Mouse (Mus musculus) urinary bladder, postnatal 25 days (tissue): ENCODE measurements around the gene Kalrn.

ENCODE experiments used
- DNase-seq: peaks from one replicate; pipeline ENCODE4 v3.0.0; 2022; ENCODE audit warnings: low spot score

Kalrn gene

GRCm38 (mm10) chr16:33935407-33935785 lies 637.9 kb downstream of the Kalrn start:
- DNase-seq, result no peak

DNA sequence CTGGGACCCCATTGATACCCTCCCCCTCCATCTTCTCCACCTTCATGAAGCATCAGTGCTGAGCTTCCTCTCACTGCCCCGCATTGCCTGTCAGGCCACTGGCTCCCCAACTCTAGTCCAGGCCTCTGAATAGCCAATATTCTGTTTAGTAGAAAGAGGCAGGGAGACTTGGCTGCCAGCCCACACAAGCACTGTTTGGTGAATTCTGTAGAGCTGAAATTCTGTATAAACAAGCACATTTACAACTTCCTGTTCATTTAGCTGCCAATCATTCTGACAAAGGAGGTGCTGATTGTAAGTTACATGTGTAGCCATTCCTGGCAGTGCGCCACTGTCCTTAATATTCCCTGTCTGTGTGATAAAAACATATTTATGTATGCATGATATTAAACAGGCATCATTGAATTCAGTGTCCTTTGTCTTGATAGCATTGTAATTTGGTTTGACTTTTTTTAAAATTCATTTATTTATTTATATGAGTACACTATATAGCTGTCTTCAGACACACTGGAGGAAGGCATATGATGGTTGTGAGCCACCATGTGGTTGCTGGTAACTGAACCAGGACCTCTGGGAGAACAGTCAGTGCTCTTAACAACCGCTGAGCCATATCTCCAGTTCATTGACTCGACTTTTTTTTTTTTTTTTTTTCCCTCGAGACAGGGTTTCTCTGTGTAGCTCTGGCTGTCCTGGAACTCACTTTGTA lies 638.5 kb downstream of the Kalrn start:
- DNase-seq, result no peak

- no peak for DNase-seq
These were observed 639.9 kb downstream of the Kalrn start for GRCm38 (mm10) chr16:33933411-33933810.

DNA sequence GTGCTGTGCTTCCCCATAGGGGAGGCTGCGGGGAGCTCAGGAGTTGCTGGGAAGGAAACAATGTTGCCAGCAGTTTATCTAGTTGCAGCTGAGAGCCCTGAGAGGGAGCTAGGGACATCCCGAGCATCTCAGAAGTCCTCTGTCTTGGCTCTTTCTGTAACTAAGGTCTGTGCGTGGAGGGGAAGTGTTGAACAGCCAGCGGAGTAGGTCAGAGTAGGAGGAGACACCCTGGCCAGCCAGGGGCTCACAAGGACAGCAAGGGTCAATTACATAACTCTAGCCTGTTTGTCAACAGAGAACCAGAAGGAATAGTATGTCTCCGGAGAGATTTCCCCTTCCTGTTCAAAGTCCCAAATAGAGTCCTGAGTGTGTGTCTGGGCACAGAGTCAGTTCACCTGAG lies 641.2 kb downstream of the Kalrn start:
- DNase-seq, result no peak

- no peak for DNase-seq
These were observed 641.6 kb downstream of the Kalrn start for GRCm38 (mm10) chr16:33931682-33932081.

GRCm38 (mm10) chr16:33930785-33931184 lies 642.5 kb downstream of the Kalrn start:
- DNase-seq, result no peak

- no peak for DNase-seq
These were observed 644.4 kb downstream of the Kalrn start for GRCm38 (mm10) chr16:33928788-33929462.

- DNase-seq, result no peak
These were observed 646.0 kb downstream of the Kalrn start for GRCm38 (mm10) chr16:33927263-33927824.

DNA sequence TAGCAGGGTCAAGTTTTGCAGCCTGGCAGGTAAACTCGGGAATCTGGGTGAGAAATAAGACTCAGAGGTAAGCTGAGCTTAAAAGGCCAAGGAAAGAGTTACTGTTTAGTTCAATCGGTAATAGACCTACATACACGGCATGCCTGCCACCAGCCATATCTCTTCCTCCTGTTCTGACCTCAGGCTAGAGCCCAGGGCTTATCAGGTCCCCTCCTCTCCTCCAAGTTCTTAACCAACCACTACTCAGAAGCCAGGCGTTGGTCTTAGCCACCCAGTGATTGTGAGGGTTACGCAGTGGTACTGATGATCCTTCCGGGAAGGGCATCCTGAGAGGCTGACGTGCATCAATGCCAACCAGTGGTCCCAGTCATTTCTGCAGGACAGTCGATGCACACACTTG lies 649.6 kb downstream of the Kalrn start:
- no peak for DNase-seq

DNA sequence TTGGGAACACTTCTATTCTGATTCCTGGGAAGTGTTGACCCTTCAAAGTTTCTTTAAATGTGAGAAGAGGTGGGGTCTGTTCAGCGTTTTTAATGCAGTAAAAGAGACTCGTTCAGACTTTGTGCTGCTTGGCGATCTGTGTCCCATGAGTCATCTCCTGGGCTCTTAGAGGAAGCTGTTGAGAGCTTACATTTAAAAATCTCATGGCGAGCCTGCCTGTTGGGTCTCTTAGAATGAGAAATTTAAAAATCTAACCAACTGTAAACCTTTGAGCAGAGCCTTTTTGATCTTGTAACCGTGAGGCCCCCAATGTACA lies 650.4 kb downstream of the Kalrn start:
- DNase-seq, result no peak

DNA sequence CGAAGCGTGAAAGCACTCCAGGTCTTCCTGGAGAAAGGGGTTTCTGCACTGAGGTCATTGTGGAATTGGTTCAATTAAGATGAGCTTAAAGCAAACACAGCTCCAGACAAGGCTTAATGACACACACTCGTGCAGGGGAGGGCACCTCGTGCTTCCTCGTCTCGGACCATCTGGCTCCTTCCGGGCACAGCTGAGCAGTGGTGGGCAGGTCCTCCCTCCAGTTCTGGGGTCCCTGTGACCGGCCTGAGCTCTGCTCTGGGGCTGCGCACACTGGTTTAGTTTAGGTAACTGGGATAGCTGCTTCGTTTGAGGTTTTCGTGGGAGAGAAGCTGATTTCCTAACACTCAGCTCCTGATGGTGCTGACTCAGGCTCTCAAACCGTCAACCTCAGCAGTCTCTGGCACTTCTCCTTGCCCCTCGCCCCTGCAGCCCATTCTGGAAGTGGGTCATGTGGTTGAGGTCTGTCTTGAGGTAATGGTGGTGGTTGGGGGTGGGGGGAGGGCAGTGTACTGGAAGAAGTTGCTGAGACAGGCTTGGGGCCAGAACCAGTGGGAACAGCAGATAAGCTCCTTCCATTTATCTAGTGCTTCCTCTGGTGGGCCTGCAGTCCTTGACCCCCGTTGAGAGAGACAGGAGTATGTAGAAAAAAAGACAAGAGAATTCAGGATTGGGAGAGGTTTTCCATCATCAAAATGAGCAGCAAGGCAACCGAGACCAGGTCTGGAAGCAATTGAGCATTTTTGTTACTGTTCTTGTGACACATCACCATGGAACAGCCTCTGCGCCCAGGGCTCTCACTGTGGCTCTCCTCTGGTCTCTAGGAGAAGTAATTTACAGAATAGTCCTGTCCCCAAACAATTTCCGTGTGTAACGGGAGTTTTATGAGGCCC lies 651.0 kb downstream of the Kalrn start:
- no peak for DNase-seq

DNA sequence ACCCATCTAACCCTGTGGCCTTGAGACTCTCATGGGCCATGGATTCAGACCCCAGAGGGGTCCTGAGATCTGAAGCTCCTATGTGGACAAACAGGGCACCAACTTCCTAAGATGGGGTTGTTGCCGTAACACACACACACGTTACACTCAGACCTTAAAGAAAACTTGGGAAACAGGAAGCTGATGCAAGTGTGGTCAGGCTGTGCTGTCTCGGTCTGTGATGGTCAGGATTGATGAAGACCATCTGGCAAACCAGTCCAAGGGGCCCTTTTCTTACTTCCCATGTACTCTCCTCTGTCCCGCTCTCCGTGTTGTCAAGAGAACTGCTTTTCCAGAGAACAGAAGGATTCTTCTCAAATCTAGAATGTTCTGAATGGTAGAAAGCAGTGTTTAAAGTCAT lies 651.8 kb downstream of the Kalrn start:
- DNase-seq, result no peak
